Mouse (Mus musculus) skeletal muscle tissue, postnatal 0 days (tissue): ENCODE results near the gene Gm11985. TPM values are rescaled to one million over a fixed set of nuclear protein-coding genes. Genes with fewer than 3 reads are reported as not detected.

Source experiments
- polyA plus RNA-seq: library from polyadenylated mRNA; unstranded; fragments of >200 nt; fragmentation: Nextera tagmentation; extraction: Ambion mirVana; gene quantifications from 2 replicates; pipeline ENCODE4 v1.2.1, GENCODE M21; 2015

The Gm11985 gene
- not detected in 2 replicates for polyA plus RNA-seq

DNA sequence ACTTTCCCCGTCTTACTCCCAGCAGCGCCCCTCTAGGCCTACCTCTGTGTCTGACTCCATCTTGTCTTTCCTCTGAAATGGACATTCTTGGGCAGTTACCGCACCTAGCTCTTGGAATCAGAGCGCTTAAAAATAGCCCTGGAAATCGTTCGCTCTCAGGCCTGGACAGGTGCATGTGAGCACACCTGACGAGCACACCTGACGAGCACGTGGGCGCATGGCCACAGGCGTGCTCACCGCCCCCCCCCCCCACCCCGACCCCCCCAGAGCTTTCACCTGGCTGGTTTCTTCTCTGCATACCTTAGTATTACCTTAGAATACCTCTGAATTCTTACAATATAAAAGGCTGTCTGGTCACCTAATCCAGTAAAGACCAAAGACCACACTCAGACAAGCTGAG lies at the start of gene Gm11985:
Gm11985 (minus strand) TSS at position 101 of the 400 bp plus-strand sequence.

GRCm38 (mm10) chr11:7213501-7214341 lies 25.4 kb upstream of the Gm11985 start, which contains the start of gene Igfbp3:
Igfbp3 (minus strand) TSS chr11:7213923.

DNA sequence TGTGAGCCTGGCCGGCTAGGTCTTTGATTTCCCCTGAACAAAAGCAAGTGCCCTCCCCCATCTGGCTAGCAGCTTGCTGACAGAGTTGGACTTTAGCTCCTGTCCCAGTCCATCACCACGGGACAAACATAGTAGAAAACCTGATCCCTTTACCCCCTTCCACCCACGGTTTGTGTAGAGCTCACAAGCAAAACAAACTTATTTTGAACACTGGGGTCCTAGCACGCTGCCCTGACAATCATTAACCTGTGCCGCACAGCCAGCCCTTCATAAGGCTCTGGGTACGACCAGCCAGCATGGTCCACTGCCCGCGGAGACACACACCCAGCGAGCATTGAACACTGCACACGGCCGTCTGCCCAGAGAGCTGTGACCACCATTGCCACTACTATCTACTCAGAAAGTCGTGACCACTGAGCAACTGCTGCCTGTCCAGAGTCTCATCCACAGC lies 9.1 kb upstream of the Gm11985 start, which contains the start of gene Igfbp1:
Igfbp1 (plus strand) TSS at position 292 of the 451 bp plus-strand sequence.

Other genes starting within 250 kb of the Gm11985 start
- gene Adcy1, start 125.1 kb downstream of the Gm11985 start, polyA plus RNA-seq: 0.27 and 0.37 TPM in 2 replicates
- 0.35 and 0.86 TPM in 2 replicates for gene Igfbp1, start 9.2 kb upstream of the Gm11985 start, polyA plus RNA-seq
- gene Igfbp3, start 25.4 kb upstream of the Gm11985 start, polyA plus RNA-seq: 77.3 and 90.9 TPM in 2 replicates